Mouse (Mus musculus) forebrain, embryonic 13.5 days (tissue): ENCODE results near the gene Arcn1. TPM values are rescaled to one million over a fixed set of nuclear protein-coding genes. Genes with fewer than 3 reads are reported as not detected.
"Not testable (repeated sequence)": the region's sequence is repeated elsewhere in the genome, so short reads cannot be mapped to it uniquely, and the experiment has no call there.

Experiments
- ATAC-seq: fragments of 200-750 bp; cut with Nextera tagmentation; 2 replicates; pipeline ENCODE4 v1.8.0; 2017
- H3K27ac ChIP-seq: fragments of 300-500 bp; sonication (generic); 2 replicates; pipeline ENCODE4 v1.5.1; 2015; ENCODE audit warnings: inconsistent platforms, mild to moderate bottlenecking, moderate library complexity
- H3K27me3 ChIP-seq: fragments of 300-500 bp; sonication (generic); 2 replicates; pipeline ENCODE4 v1.6.1; 2015; ENCODE audit warnings: mild to moderate bottlenecking, inconsistent platforms
- H3K36me3 ChIP-seq: fragments of 300-500 bp; sonication (generic); 2 replicates; pipeline ENCODE4 v1.6.1; 2015; ENCODE audit warnings: mild to moderate bottlenecking, inconsistent platforms; ENCODE audit not compliant: poor library complexity, severe bottlenecking
- H3K4me1 ChIP-seq: fragments of 300-500 bp; sonication (generic); 2 replicates; pipeline ENCODE4 v1.6.1; 2015; ENCODE audit warnings: inconsistent platforms
- H3K4me2 ChIP-seq: fragments of 300-500 bp; sonication (generic); 2 replicates; pipeline ENCODE4 v1.6.1; 2015; ENCODE audit warnings: inconsistent platforms, mild to moderate bottlenecking, moderate library complexity
- H3K4me3 ChIP-seq: fragments of 300-500 bp; sonication (generic); 2 replicates; pipeline ENCODE4 v1.5.1; 2015; ENCODE audit warnings: mild to moderate bottlenecking, inconsistent platforms
- H3K9ac ChIP-seq: fragments of 300-500 bp; sonication (generic); 2 replicates; pipeline ENCODE4 v1.6.1; 2015; ENCODE audit warnings: mild to moderate bottlenecking, inconsistent platforms
- H3K9me3 ChIP-seq: fragments of 300-500 bp; sonication (generic); replicated peaks from 2 replicates; pipeline ENCODE4 v1.6.1; 2016; ENCODE audit warnings: inconsistent platforms
- WGBS: fragments of 180-500 bp; shearing (Covaris S2); methylation state at CpG from one replicate; pipeline ENCODE4 v1.1.7; 2015; 5-methylcytosine and 5-hydroxymethylcytosine counted together
- polyA plus RNA-seq: library from polyadenylated mRNA; unstranded; fragments of >200 nt; fragmentation: Nextera tagmentation; extraction: Ambion mirVana; gene quantifications from 2 replicates; pipeline ENCODE4 v1.2.1, GENCODE M21; 2015

The Arcn1 gene
- polyA plus RNA-seq, 1 experiment from 2014 or later = 132 TPM

DNA sequence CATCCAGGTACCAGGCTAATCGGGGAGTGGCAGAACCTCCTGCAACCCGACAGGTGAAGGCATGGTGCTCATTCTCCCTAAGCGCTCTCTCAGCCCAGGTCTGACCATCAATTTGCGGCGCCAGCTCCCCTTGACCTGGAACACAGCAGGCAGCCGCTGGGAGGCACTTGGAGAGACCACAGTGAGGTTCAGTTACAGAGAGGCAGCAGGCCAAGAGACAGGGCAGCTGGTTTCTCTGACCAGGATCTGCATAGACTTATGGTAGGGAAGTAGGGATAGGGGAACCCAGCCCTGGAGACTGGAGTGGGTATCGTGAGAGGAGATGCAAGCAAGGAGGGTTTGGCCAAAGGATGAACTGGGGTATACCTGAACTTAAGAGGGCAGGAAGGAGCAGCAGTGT lies 30.7 kb upstream of the Arcn1 start:
- H3K4me3 ChIP-seq = peak overlapping the region; percentile 64
- WGBS = 48% methylated on average over 7 of the region's 7 CpGs
- H3K9me3 ChIP-seq = no peaks in the 10 kb centered on the region
- ATAC-seq = no peak
- peak overlapping the region; percentile 76; the same call in 1 of the 2 replicates for H3K9ac ChIP-seq
- no peak overlapping the region for H3K27ac ChIP-seq
- H3K4me2 ChIP-seq = peak overlapping the region; percentile 98
- H3K36me3 ChIP-seq = 0 out of 2 replicates have a peak, but pooled peaks cover 2% of the 10 kb centered on the region
- peaks cover 24% of the 10 kb centered on the region for H3K27me3 ChIP-seq
- H3K4me1 ChIP-seq = peaks cover 17% of the 10 kb centered on the region

DNA sequence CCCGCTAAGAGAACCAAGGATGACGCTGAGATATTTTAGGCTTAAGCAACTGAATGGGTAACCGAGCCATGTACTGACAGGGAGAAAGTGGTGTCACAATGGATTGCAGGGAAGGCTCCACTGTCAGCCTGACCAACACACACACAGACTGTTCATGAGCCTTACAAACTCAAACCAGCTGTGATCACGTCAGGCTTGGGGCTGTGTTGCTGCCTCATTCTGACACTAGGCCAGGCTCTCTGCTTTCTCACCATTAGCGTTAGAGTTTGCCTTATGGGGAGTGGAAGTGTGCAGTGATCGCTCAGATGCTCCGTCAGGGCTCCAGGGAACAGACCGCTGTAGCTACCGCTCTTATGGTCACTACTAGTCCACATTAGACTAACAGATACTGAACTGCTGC lies 25.2 kb upstream of the Arcn1 start:
- ATAC-seq = no peak
- no peak overlapping the region for H3K9ac ChIP-seq
- no peak overlapping the region for H3K4me3 ChIP-seq
- H3K27ac ChIP-seq = no peak overlapping the region
- no peaks in the 10 kb centered on the region for H3K9me3 ChIP-seq
- H3K4me2 ChIP-seq = no peak overlapping the region
- peaks cover 50% of the 10 kb centered on the region for H3K36me3 ChIP-seq
- H3K4me1 ChIP-seq = no peaks in the 10 kb centered on the region
- 83% methylated on average over 9 of the region's 9 CpGs for WGBS
- peaks cover 1% of the 10 kb centered on the region; the same call in 1 of the 2 replicates for H3K27me3 ChIP-seq

DNA sequence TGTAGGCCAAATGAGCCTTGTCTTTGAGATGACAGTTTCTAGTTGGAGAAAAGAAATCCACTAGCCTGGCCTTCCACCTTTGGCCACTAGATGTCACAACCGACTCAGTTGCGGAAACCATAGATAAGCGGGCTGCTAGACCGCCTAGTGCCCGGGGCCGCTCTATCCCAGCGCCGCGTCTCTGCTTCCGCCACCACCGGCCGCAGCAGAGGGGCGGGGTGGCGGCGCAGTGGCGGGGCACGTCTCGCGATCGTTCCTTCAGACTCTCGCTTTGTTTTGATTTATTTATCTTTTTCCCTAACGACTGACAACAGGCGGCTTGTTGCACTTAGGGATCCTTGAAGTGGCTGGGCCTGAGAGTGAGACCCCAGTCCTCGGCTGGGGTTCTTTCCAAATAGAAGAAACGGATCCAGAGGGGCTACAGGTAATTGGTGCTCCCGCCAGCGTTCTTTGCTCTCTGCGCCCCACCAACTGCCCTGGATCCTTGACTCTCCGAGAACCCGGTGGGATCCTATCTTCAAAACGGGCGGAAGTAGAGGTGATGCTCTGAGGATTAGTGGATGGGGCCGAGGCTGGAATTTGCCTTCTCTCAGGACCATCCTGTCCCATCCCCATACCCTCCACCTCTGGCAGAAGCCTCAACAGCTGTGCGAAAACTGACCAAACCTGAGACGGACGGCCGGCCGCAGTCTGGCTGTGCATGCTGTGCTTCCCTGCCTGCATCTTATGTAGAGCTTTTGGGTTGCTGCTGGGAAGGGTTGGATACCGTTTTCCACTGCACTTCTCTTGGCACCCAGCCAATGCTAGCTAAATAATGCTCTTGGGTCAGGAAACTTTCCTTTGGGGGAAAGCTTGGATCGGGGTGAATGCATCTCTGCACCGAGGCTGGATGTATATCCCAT lies 5.4 kb upstream of the Arcn1 start:
- peaks cover 19% of the 10 kb centered on the region for H3K36me3 ChIP-seq
- WGBS = under 1% methylated on average over 41 of the region's 41 CpGs
- H3K9ac ChIP-seq = peak overlapping the region; percentile 93
- peak; percentile 99 for ATAC-seq
- H3K27me3 ChIP-seq = no peaks in the 10 kb centered on the region
- 0 out of 2 replicates have a peak, but pooled peaks cover 3% of the 10 kb centered on the region for H3K9me3 ChIP-seq
- H3K4me1 ChIP-seq = peaks cover 8% of the 10 kb centered on the region
- H3K4me2 ChIP-seq = peak overlapping the region; percentile 87
- H3K27ac ChIP-seq = peak overlapping the region; percentile 82
- peak overlapping the region; percentile 81 for H3K4me3 ChIP-seq

DNA sequence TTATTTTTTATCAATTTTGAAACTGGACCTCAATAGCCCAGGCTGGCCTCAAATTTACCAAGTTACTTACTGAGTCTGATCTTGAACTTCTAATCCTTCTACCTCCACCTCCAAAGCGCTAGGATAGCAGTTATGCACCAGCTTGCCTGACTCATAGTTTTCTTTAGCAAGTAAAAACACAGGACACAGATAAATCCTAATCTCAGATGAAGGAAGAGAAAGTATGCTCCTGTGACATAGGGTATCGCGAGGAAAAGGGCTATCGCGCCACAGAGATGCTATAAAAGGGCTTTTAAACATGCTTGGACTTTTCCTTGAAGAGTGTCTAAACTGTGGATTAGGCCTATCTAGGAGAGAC lies 4.7 kb upstream of the Arcn1 start:
- Histone ChIP-seq H3K9ac (no peak overlapping the region), H3K4me1 (peaks cover 8% of the 10 kb centered on the region), H3K36me3 (peaks cover 19% of the 10 kb centered on the region), H3K4me2 (peak overlapping the region; percentile 87; the same call in 1 of the 2 replicates), H3K27ac (0 out of 2 replicates have a peak overlapping the region, but pooled peaks have one; percentile 82), H3K4me3 (peak overlapping the region; percentile 81; the same call in 1 of the 2 replicates), H3K27me3 (no peaks in the 10 kb centered on the region), H3K9me3 (0 out of 2 replicates have a peak, but pooled peaks cover 3% of the 10 kb centered on the region)
- no peak for ATAC-seq
- WGBS = 28% methylated on average over 5 of the region's 5 CpGs

DNA sequence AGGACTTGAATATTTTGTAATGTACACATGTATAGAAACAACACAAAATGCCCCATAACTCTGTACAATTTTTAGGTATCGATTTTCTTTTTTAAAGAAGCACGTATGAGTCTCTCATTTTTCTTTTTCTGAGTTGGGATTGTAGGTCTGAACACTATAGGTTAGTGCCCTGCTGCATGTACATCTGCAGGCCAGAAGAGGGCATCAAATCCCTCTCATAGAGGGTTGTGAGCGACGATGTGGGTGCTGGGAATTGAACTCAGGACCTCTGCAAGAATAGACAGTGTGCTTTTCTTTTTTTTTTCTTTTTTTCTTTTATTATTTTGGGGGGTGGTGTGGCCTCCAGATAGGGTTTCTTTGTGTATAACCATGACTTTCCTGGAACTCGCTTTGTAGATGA lies 3.7 kb upstream of the Arcn1 start:
- no peak overlapping the region for H3K4me2 ChIP-seq
- H3K9ac ChIP-seq = no peak overlapping the region
- H3K9me3 ChIP-seq = 0 out of 2 replicates have a peak, but pooled peaks cover 3% of the 10 kb centered on the region
- 93% methylated on average over 5 of the region's 5 CpGs for WGBS
- H3K4me3 ChIP-seq = no peak overlapping the region
- no peak overlapping the region for H3K27ac ChIP-seq
- no peak for ATAC-seq
- peaks cover 16% of the 10 kb centered on the region for H3K36me3 ChIP-seq
- H3K27me3 ChIP-seq = no peaks in the 10 kb centered on the region
- peaks cover 15% of the 10 kb centered on the region for H3K4me1 ChIP-seq

DNA sequence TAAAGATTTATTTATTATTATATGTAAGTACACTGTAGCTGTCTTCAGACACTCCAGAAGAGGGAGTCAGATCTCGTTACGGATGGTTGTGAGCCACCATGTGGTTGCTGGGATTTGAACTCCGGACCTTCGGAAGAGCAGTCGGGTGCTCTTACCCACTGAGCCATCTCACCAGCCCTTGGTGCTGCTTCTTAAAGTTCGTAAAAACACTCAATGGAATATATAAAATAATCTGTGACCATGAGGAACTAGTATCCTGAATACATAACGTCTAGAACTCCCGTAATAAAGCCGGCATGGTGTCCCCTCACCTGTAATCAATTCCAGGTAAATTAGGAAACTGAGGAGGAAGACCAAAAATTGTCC lies 367 bp upstream of the Arcn1 start:
- H3K4me1 ChIP-seq = peaks cover 20% of the 10 kb centered on the region
- not testable (repeated sequence) for ATAC-seq, H3K9ac ChIP-seq, H3K27me3 ChIP-seq, H3K9me3 ChIP-seq, H3K36me3 ChIP-seq
- peak overlapping the region; percentile 12 for H3K27ac ChIP-seq
- H3K4me3 ChIP-seq = peak overlapping the region; percentile 97
- H3K4me2 ChIP-seq = peak overlapping the region; percentile 91
- 43% methylated on average over 8 of the region's 9 CpGs for WGBS

DNA sequence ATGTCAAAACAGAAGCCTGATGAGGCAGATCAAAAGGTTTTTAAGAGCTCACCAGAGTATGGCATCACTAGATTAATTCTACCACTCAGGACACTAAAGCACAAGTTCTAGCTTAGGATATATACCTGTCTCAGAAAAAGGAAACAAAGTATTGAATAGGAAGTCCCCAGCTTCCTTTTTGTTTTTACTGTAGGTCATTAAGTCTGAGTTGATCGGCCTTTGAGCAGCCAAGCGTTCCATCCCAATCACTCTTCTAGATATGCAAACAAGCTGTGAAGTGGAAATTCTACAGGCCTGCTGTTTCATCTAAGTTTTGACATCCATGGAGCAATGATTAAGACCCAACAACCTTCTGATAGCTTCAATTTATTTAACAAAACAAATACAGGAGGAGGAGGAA lies 6.8 kb downstream of the Arcn1 start:
- Histone ChIP-seq H3K9me3 (no peaks in the 10 kb centered on the region), H3K4me2 (no peak overlapping the region), H3K9ac (no peak overlapping the region), H3K27me3 (no peaks in the 10 kb centered on the region), H3K36me3 (peaks cover 24% of the 10 kb centered on the region), H3K4me3 (no peak overlapping the region), H3K4me1 (peaks cover 8% of the 10 kb centered on the region), H3K27ac (no peak overlapping the region)
- WGBS = 86% methylated on average over 2 of the region's 2 CpGs
- no peak for ATAC-seq

DNA sequence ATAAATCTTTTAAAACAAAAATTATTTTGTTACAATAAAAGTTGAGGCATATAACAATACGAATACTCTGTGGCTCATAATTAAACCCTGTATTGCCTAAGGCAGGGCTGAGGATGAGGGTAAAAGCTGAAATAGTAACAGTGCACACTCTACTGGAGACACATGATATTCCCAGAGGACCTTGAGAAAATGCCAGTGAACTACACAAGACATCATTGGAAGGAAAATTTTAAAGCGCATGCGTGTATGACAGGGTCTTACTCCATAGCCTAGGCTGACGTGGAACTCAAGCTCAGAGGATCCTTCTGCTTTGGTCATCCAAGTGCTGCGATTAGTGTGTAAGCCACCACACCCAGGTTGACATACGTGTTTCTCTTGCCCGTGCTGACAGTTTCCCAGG lies 19.2 kb downstream of the Arcn1 start:
- no peak overlapping the region for H3K4me2 ChIP-seq
- H3K27me3 ChIP-seq = no peaks in the 10 kb centered on the region
- 95% methylated on average over 7 of the region's 7 CpGs for WGBS
- H3K4me1 ChIP-seq = no peaks in the 10 kb centered on the region
- no peak overlapping the region for H3K9ac ChIP-seq
- H3K36me3 ChIP-seq = peaks cover 93% of the 10 kb centered on the region
- H3K9me3 ChIP-seq = no peaks in the 10 kb centered on the region
- ATAC-seq = no peak
- H3K27ac ChIP-seq = no peak overlapping the region
- no peak overlapping the region for H3K4me3 ChIP-seq

DNA sequence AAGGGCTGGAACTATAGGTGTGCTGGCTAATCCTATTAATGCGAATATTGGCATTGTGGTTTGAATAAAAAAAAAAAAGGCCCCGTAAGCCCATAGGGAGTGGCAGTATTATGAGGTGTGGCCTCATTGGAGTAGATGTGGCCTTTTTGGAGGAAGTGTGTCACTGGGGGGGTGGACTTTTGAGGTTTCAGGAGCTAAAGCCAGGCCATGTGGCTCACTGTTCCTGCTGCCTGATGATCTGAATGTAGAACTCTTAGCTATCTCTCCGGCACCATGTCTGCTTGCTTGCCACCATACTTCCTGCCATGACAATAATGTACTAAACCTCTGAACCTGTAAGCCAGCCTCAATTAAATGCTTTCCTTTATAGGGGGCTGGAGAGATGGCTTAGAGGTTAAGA lies 20.3 kb downstream of the Arcn1 start:
- 91% methylated on average over 3 of the region's 3 CpGs for WGBS
- peaks cover 94% of the 10 kb centered on the region for H3K36me3 ChIP-seq
- no peaks in the 10 kb centered on the region for H3K9me3 ChIP-seq
- no peaks in the 10 kb centered on the region for H3K27me3 ChIP-seq
- no peaks in the 10 kb centered on the region for H3K4me1 ChIP-seq
- H3K4me3 ChIP-seq = no peak overlapping the region
- H3K9ac ChIP-seq = no peak overlapping the region
- H3K4me2 ChIP-seq = no peak overlapping the region
- no peak for ATAC-seq
- H3K27ac ChIP-seq = no peak overlapping the region

DNA sequence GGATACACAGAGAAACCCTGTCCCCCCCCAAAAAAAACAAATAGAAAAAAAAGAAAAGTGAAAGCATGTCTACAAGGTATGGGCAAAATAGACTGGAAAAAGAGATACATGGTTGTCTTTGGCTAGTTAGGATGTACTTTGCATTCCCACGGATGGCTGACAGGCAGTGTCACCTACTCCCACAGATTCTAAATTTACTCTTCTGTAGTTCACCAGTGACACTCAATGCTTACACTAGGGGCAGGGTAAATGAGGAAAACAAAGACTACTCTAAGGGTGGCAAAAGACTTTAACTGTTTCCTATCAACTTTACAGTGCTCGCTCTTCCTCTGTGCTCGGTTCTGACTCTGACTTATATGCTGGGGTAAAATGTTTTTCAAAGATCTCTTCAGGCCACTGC lies 21.0 kb downstream of the Arcn1 start:
- ATAC-seq = no peak
- no peaks in the 10 kb centered on the region for H3K27me3 ChIP-seq
- H3K4me3 ChIP-seq = no peak overlapping the region
- H3K4me2 ChIP-seq = no peak overlapping the region
- H3K27ac ChIP-seq = no peak overlapping the region
- no peaks in the 10 kb centered on the region for H3K9me3 ChIP-seq
- H3K36me3 ChIP-seq = peaks cover 90% of the 10 kb centered on the region
- H3K9ac ChIP-seq = no peak overlapping the region
- no peaks in the 10 kb centered on the region for H3K4me1 ChIP-seq
- WGBS = 97% methylated on average over 3 of the region's 3 CpGs

DNA sequence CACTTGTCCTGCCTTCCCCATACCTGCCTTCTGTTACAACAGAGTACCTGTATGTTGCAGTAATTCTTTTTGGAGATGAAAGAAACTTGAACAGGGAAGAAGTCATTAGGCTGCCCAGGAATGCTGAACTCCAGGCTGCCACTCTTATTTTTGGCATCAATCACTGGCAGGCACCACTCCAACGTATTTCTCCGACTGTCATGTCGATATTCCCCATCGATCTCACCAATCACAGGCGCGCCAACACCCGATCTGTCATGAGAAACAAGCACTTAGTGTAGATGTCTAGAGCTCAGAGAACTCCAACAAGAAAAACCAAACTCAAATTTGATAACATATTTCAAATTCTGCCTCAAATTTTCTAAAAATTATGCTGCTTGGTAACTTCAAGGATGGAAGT lies 22.3 kb downstream of the Arcn1 start:
- no peaks in the 10 kb centered on the region for H3K9me3 ChIP-seq
- peaks cover 85% of the 10 kb centered on the region for H3K36me3 ChIP-seq
- no peaks in the 10 kb centered on the region for H3K27me3 ChIP-seq
- no peak overlapping the region for H3K4me3 ChIP-seq
- WGBS = 93% methylated on average over 7 of the region's 7 CpGs
- H3K4me2 ChIP-seq = no peak overlapping the region
- H3K4me1 ChIP-seq = no peaks in the 10 kb centered on the region
- no peak for ATAC-seq
- H3K27ac ChIP-seq = no peak overlapping the region
- H3K9ac ChIP-seq = no peak overlapping the region

DNA sequence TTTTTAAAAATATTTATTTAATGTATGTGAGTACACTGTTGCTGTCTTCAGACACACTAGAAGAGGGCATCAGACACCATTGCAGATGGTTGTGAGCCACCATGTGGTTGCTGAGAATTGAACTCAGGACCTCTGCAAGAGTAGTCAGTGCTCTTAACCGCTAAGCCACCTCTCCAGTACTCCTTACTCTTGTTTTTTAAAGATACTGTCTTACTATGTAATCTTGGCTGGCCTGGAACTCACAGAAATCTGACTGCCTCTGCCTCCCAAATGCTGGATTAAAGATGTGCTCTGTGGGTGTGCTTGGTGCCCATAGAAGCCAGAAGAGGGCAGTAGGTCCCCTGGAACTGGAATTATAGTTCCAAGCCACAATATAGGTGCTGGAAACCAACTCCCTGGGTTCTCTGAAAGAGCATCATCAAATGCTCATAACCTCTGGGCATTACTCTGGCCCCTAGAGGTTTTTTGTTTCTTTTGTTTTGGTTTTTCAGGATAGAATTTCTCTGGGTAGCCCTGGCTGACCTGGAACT lies 26.9 kb downstream of the Arcn1 start:
- Histone ChIP-seq H3K36me3 (peaks cover 44% of the 10 kb centered on the region), H3K4me2 (no peak overlapping the region), H3K4me3 (no peak overlapping the region), H3K9me3 (0 out of 2 replicates have a peak, but pooled peaks cover 3% of the 10 kb centered on the region), H3K4me1 (no peaks in the 10 kb centered on the region), H3K9ac (no peak overlapping the region), H3K27me3 (no peaks in the 10 kb centered on the region), H3K27ac (no peak overlapping the region)
- 78% methylated on average over 1 of the region's 1 CpGs for WGBS
- ATAC-seq = no peak
